Mouse (Mus musculus) heart, embryonic 16.5 days (tissue): ENCODE measurements around the gene Erp29. TPM values are rescaled to one million over a fixed set of nuclear protein-coding genes. Genes with fewer than 3 reads are reported as not detected.

Experiments
- polyA plus RNA-seq: library from polyadenylated mRNA; unstranded; fragments of >200 nt; fragmentation: Nextera tagmentation; extraction: Ambion mirVana; gene quantifications from 2 replicates; pipeline ENCODE4 v1.2.1, GENCODE M21; 2015

The Erp29 gene
- polyA plus RNA-seq, 1 experiment from 2014 or later = 128 TPM

Other genes with a start within 250 kb of the Erp29 start
- 325 and 345 TPM in 2 replicates for gene Rpl6, start 248.0 kb downstream of the Erp29 start, polyA plus RNA-seq
- 2.6 and 3.4 TPM in 2 replicates for gene Hectd4, start 232.3 kb downstream of the Erp29 start, polyA plus RNA-seq
- 85.0 and 86.3 TPM in 2 replicates for gene Trafd1, start 66.9 kb downstream of the Erp29 start, polyA plus RNA-seq
- gene Naa25, start 54.6 kb downstream of the Erp29 start, polyA plus RNA-seq = 35.5 and 36.3 TPM in 2 replicates
- 4.5 and 4.8 TPM in 2 replicates for gene Tmem116, start 613 bp downstream of the Erp29 start, polyA plus RNA-seq
- gene Adam1b, start 50.9 kb upstream of the Erp29 start, polyA plus RNA-seq = 0.12 and 0.14 TPM in 2 replicates
- gene Adam1a, start 93.0 kb upstream of the Erp29 start, polyA plus RNA-seq = 0.54 and 1.3 TPM in 2 replicates
- gene Gm42878, start 93.0 kb upstream of the Erp29 start, polyA plus RNA-seq = 0.32 TPM in 1 of 2 replicates, not detected in the other
- gene Mapkapk5, start 93.4 kb upstream of the Erp29 start, polyA plus RNA-seq = 36.6 and 39.3 TPM in 2 replicates
- gene Aldh2, start 141.3 kb upstream of the Erp29 start, polyA plus RNA-seq = 132 and 133 TPM in 2 replicates
- gene Acad12, start 166.4 kb upstream of the Erp29 start, polyA plus RNA-seq = 6.7 TPM in 2 replicates
- 2.2 and 2.6 TPM in 2 replicates for gene Acad10, start 208.0 kb upstream of the Erp29 start, polyA plus RNA-seq
- 29.0 and 30.0 TPM in 2 replicates for gene Brap, start 208.1 kb upstream of the Erp29 start, polyA plus RNA-seq